Mouse (Mus musculus) olfactory bulb, adult 2 months (tissue): ENCODE results near the gene Aplp1. TPM values are rescaled to one million over a fixed set of nuclear protein-coding genes. Genes with fewer than 3 reads are reported as not detected.

Experiments used
- H3K27ac ChIP-seq: fragments of 200-500 bp; 2 replicates; pipeline ENCODE4 v1.5.1; 2012; ENCODE audit warnings: low read depth, low read length; ENCODE audit not compliant: insufficient read depth
- H3K4me1 ChIP-seq: fragments of 200-500 bp; 2 replicates; pipeline ENCODE4 v1.6.1; 2012; ENCODE audit warnings: low read length; ENCODE audit not compliant: control insufficient read depth, insufficient read depth
- H3K4me3 ChIP-seq: fragments of 200-500 bp; 2 replicates; pipeline ENCODE4 v1.5.1; 2012; ENCODE audit warnings: mild to moderate bottlenecking, low read depth, low read length, moderate library complexity; ENCODE audit not compliant: insufficient read depth
- CTCF ChIP-seq: fragments of 200-500 bp; IDR thresholded peaks from 2 replicates; pipeline ENCODE4 v1.5.1; 2012; ENCODE audit warnings: low read depth, mild to moderate bottlenecking, low read length, moderate library complexity; ENCODE audit not compliant: insufficient read depth
- POLR2A ChIP-seq: fragments of 200-500 bp; IDR thresholded peaks from 2 replicates; pipeline ENCODE4 v1.6.1; 2012; ENCODE audit warnings: mild to moderate bottlenecking, low read depth, low read length, moderate library complexity; ENCODE audit not compliant: insufficient read depth
- WGBS: fragments of 180-500 bp; shearing (Covaris S2); methylation state at CpG from one replicate; pipeline ENCODE4 v1.1.7; 2018; 5-methylcytosine and 5-hydroxymethylcytosine counted together
- polyA plus RNA-seq: library from polyadenylated mRNA; stranded (reverse); fragments of >200 nt; gene quantifications from 2 replicates; pipeline ENCODE4 v1.2.4, GENCODE M21; 2012; ENCODE audit warnings: low replicate concordance; ENCODE audit not compliant: missing spikeins, insufficient read depth, insufficient read length

Aplp1 gene
- polyA plus RNA-seq, 1 experiment = 174 TPM

GRCm38 (mm10) chr7:30474999-30475398 lies 29.7 kb upstream of the Aplp1 start:
- Histone ChIP-seq H3K4me1 (peaks cover 2% of the 10 kb centered on the region; the same call in 1 of the 2 replicates), H3K4me3 (no peak overlapping the region), H3K27ac (no peak overlapping the region)
- 75% methylated on average over 4 of the region's 4 CpGs for WGBS
- no peak for TF ChIP-seq CTCF
- TF ChIP-seq POLR2A = no peak

DNA sequence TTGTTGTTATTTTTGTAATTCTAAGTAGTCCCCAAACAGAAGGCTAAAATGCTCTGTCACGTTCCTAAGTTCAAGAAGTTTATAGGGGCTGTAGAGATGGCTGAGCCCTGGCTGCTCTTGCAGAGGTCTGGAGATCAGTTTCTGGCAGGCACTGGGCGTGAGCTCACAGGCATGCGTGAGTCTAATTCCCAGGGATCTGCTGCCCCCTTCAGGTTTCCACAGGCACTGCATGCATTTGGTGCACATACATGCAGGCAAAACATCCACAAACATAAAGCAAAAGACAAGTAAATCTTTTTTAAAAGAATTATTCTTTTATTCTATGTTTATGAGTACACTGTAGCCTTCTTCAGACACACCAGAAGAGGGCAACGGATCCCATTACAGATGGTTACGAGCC lies 27.1 kb upstream of the Aplp1 start:
- TF ChIP-seq CTCF (peak; percentile 44; the same call in 1 of the 2 replicates), POLR2A (no peak)
- no peak overlapping the region for H3K27ac ChIP-seq
- no peak overlapping the region for H3K4me3 ChIP-seq
- WGBS = 39% methylated on average over 5 of the region's 5 CpGs
- H3K4me1 ChIP-seq = no peaks in the 10 kb centered on the region; the same call in 1 of the 2 replicates

- H3K4me3 ChIP-seq = no peak overlapping the region
- TF ChIP-seq POLR2A (no peak), CTCF (no peak)
- H3K4me1 ChIP-seq = peaks cover 4% of the 10 kb centered on the region
- 32% methylated on average over 6 of the region's 6 CpGs for WGBS
- H3K27ac ChIP-seq = no peak overlapping the region
Observed at GRCm38 (mm10) chr7:30464816-30465300, 19.5 kb upstream of the Aplp1 start.

DNA sequence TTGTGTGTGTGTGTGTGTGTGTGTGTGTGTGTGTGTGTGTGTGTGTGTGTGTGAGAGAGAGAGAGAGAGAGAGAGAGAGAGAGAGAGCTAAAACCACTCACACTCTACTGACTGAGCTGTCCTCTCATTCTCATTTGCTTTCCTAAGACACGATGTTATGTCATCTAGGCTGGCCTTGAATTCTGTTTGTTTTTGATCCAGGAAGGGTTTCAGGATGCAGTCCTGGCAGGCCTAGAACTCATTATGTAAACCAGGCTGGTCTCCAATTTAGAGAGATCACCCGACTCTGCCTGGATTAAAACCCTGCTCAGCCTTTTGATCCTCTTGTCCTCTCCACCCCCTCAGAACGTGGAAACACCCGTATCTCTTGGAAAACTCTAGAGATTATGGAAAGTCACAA lies 18.7 kb upstream of the Aplp1 start:
- Histone ChIP-seq H3K27ac (no peak overlapping the region), H3K4me1 (peaks cover 10% of the 10 kb centered on the region), H3K4me3 (no peak overlapping the region)
- TF ChIP-seq POLR2A (no peak), CTCF (no peak)
- 57% methylated on average over 4 of the region's 4 CpGs for WGBS

DNA sequence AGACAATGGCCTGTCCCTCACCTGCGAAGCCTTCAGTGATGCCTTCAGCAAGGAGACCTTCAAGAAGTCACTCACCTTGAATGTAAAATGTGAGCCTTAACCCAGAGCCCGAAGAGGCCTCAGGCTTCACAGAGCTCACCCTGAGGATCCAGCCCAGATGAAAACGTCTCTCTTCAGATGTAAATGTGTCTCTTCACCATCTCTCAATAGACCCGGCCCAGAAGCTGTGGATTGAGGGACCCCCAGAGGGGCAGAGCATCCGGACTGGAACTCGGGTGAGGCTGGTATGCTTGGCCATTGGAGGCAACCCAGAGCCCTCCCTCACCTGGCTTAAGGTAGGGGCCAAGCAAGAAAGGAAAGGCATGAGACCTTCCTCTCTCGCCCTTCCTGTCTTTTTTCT lies 18.2 kb upstream of the Aplp1 start:
- no peak for TF ChIP-seq CTCF
- TF ChIP-seq POLR2A = no peak
- H3K4me3 ChIP-seq = no peak overlapping the region
- peaks cover 14% of the 10 kb centered on the region for H3K4me1 ChIP-seq
- 56% methylated on average over 7 of the region's 7 CpGs for WGBS
- H3K27ac ChIP-seq = no peak overlapping the region

DNA sequence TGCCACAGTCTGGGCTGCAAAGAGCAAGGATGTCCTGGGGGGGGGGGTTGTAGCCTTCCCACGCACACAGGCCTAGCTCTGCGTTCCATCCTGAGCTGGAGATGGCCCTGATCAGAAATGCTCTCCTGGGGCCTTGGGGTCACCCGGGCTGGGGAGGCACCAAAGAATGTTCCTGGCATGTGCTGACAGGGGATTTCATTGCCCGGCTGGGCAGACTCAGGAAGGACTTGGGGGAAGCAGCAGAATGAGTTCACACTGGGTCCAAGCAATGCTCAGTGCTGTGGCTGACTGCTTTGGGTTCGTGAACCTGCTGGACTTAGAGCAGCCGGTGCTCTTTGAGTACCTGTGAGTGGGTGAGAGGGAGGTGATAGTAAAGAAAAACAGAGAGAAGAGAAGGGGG lies 14.1 kb upstream of the Aplp1 start:
- Histone ChIP-seq H3K4me1 (peaks cover 34% of the 10 kb centered on the region), H3K27ac (no peak overlapping the region), H3K4me3 (no peak overlapping the region)
- WGBS = 56% methylated on average over 6 of the region's 6 CpGs
- TF ChIP-seq POLR2A = no peak
- no peak for TF ChIP-seq CTCF

- H3K27ac ChIP-seq = no peak within 1 kb of the TSS; the same call in 1 of the 2 replicates
- H3K4me3 ChIP-seq = peak within 1 kb of the TSS; percentile 40
- WGBS = 1% methylated on average over 16 of the region's 16 CpGs
- TF ChIP-seq CTCF = no peak
- no peak for TF ChIP-seq POLR2A
- peaks cover 44% of the 10 kb centered on the region for H3K4me1 ChIP-seq
Observed at GRCm38 (mm10) chr7:30457629-30458330, 12.4 kb upstream of the Aplp1 start, which contains the start of the genes Kirrel2 and Nphs1. Gene Kirrel2, minus strand, starts transcription at chr7:30457690. Gene Nphs1, plus strand, starts transcription at chr7:30458315.

DNA sequence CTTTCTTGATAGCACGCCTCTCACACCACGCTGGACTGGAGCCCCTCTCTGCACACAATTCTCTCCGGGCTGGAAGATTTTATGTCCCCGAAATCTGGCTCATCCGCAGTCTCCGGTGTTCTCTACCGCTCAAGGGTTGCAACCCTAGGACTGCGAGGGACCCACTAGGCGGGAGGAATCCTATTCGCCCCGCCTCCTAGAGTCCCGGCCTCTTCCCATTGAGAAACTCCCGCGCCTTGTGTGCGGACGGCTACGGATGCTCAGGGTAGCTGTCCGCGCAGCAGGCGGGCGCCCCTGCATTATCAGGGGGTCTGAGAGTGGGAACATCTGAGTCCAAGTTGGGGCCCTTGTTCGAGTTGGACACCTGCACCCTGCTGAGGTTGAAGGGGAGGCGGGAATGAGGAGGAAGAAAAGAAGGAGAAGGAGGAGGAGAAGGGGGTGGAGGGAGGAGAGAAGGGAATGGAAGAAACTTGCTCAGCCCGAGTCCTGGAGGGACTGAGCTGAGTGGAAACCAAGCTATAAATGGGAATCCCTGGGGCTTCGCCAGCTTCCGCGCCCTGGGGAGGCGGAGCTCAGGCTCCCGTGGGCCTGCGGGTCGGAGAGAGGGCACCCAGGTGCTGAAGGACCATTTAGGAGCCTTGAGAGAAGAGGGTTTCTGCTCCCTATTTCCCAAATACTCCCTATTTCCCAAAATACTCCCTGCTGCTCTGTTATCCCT lies 11.7 kb upstream of the Aplp1 start:
- Histone ChIP-seq H3K4me1 (peaks cover 44% of the 10 kb centered on the region), H3K27ac (no peak overlapping the region; the same call in 1 of the 2 replicates), H3K4me3 (peak overlapping the region; percentile 40)
- whole genome bisulfite sequencing = under 1% methylated on average over 31 of the region's 31 CpGs
- TF ChIP-seq CTCF (no peak), POLR2A (no peak)

GRCm38 (mm10) chr7:30456487-30456886 lies 11.2 kb upstream of the Aplp1 start:
- Histone ChIP-seq H3K4me3 (peak overlapping the region; percentile 40), H3K4me1 (peaks cover 44% of the 10 kb centered on the region), H3K27ac (no peak overlapping the region)
- TF ChIP-seq CTCF = no peak
- no peak for TF ChIP-seq POLR2A
- 3% methylated on average over 9 of the region's 9 CpGs for WGBS
